ENCODE assay signal across 9 mouse cellular contexts in genomic region chr9:34498651-34499050, GRCm38 (mm10). TPM values are rescaled to one million over a fixed set of nuclear protein-coding genes. Genes with fewer than 3 reads are reported as not detected.
DNase-seq lines count a peak whose midpoint lies in the region.
"Had no signal": no experiment of that assay in that cellular context is flagged by ENCODE, and none has a peak within 500 bp of the region (broad histone marks: within the 10 kb centered on the region; RNA-seq: fewer than 3 reads in every experiment).

No protein-coding gene starts in this region.

- 5% methylated on average over 5 of the region's 5 CpGs for WGBS in embryonic facial prominence, embryonic 10.5 days

- no peaks in the 10 kb centered on the region for H3K36me3 ChIP-seq in embryonic facial prominence, embryonic 10.5 days (replicated peaks)

- no peaks in the 10 kb centered on the region for H3K4me1 ChIP-seq in embryonic facial prominence, embryonic 10.5 days

- no peak overlapping the region for H3K27ac ChIP-seq in embryonic facial prominence, embryonic 10.5 days (replicated peaks)

- H3K4me3 ChIP-seq in embryonic facial prominence, embryonic 10.5 days = no peak overlapping the region
- H3K4me3 ChIP-seq: erythroblast, embryonic 14.5 days had no signal

- H3K9me3 ChIP-seq in embryonic facial prominence, embryonic 10.5 days = no peaks in the 10 kb centered on the region

- peaks cover 38% of the 10 kb centered on the region for H3K27me3 ChIP-seq in embryonic facial prominence, embryonic 10.5 days (replicated peaks; ENCODE audit: low read depth, poor library complexity, severe bottlenecking)

- peak; percentile 13 for DNase-seq in CD4-positive helper T cell, adult 2 months (ENCODE audit: low read depth, low spot score)
- peak; percentile 82 to 83 for DNase-seq in adrenal gland, postnatal 36 days
- DNase-seq in embryonic facial prominence, embryonic 10.5 days (ENCODE audit: low spot score) = peak; percentile 79
- DNase-seq in heart, adult 8-10 months (ENCODE audit: low spot score) = peak; percentile 67
- peak; percentile 92 to 93 for DNase-seq in kidney, postnatal 4 days
- DNase-seq in lung, adult 18-20 months = peak; percentile 53 to 64
- peak; percentile 20 for DNase-seq in ovary, adult 18-20 months (ENCODE audit: low spot score)
- DNase-seq in thymus, postnatal 4 days = peak; percentile 71

RNA-seq across cellular contexts. Expression of gene Kirrel3, which starts 13.0 kb away (rescaled TPM):
- under 1 TPM; 0.26 to 0.33 TPM for total RNA-seq in adrenal gland, postnatal 36 days (2021)
- polyA plus RNA-seq in embryonic facial prominence, embryonic 10.5 days (2016; fragmentation: Nextera tagmentation; extraction: Ambion mirVana) = 2.3 and 2.8 TPM in 2 replicates
- under 1 TPM; 0.33 to 0.69 (median 0.54) TPM for total RNA-seq in heart, adult 8-10 months (2022)
- polyA plus RNA-seq: erythroblast, embryonic 14.5 days had no signal

Comparison
In these comparisons a context has a peak if more than half of its experiments do, and no peak if none do; other contexts are left out.
1. DNase-seq: peak in every context shown above with its lines; median percentile 92 in kidney, postnatal 4 days; 82 in adrenal gland, postnatal 36 days; 79 in embryonic facial prominence, embryonic 10.5 days; 71 in thymus, postnatal 4 days; 67 in heart, adult 8-10 months; 58 in lung, adult 18-20 months; 20 in ovary, adult 18-20 months; 13 in CD4-positive helper T cell, adult 2 months.